Mouse (Mus musculus) kidney, postnatal 0 days (tissue): ENCODE measurements around the gene Itga4. TPM values are rescaled to one million over a fixed set of nuclear protein-coding genes. Genes with fewer than 3 reads are reported as not detected.

Experiments
- ATAC-seq: fragments of 200-750 bp; cut with Nextera tagmentation; replicated peaks from 2 replicates; pipeline ENCODE4 v1.8.0; 2017; ENCODE audit warnings: low read depth, moderate number of reproducible peaks, moderate TSS enrichment, moderate library complexity; ENCODE audit not compliant: low FRiP score
- DNase-seq: peaks from one replicate; pipeline ENCODE4 v3.0.0-alpha.2; 2016; ENCODE audit warnings: low spot score
- H3K27ac ChIP-seq: fragments of 300-500 bp; sonication (generic); 2 replicates; pipeline ENCODE4 v1.5.1; 2014; ENCODE audit warnings: mild to moderate bottlenecking
- H3K27me3 ChIP-seq: fragments of 300-500 bp; sonication (generic); 2 replicates; pipeline ENCODE4 v1.6.1; 2014; ENCODE audit warnings: low read length, mixed read lengths; ENCODE audit not compliant: insufficient read depth
- H3K36me3 ChIP-seq: fragments of 300-500 bp; sonication (generic); 2 replicates; pipeline ENCODE4 v1.6.1; 2014; ENCODE audit warnings: low read length, mixed read lengths; ENCODE audit not compliant: insufficient read depth
- H3K4me1 ChIP-seq: fragments of 300-500 bp; sonication (generic); replicated peaks from 2 replicates; pipeline ENCODE4 v1.6.1; 2014; ENCODE audit warnings: antibody characterized with exemption, low read length, mixed read lengths; ENCODE audit not compliant: insufficient read depth
- H3K4me2 ChIP-seq: fragments of 300-500 bp; sonication (generic); 2 replicates; pipeline ENCODE4 v1.6.1; 2014; ENCODE audit warnings: mild to moderate bottlenecking, low read length, moderate library complexity, mixed read lengths
- H3K4me3 ChIP-seq: fragments of 300-500 bp; sonication (generic); replicated peaks from 2 replicates; pipeline ENCODE4 v1.5.1; 2014; ENCODE audit warnings: low read depth, low read length
- H3K9ac ChIP-seq: fragments of 300-500 bp; sonication (generic); 2 replicates; pipeline ENCODE4 v1.6.1; 2014; ENCODE audit warnings: low read depth, low read length
- H3K9me3 ChIP-seq: fragments of 300-500 bp; sonication (generic); replicated peaks from 2 replicates; pipeline ENCODE4 v1.6.1; 2016; ENCODE audit warnings: low read length, inconsistent platforms, mixed read lengths
- CTCF ChIP-seq: IDR thresholded peaks from 2 replicates; pipeline ENCODE4 v1.5.1; 2016; ENCODE audit warnings: antibody characterized with exemption, low read depth, mild to moderate bottlenecking, moderate library complexity
- WGBS: fragments of 180-500 bp; shearing (Covaris S2); extraction: QIAGEN DNeasy Blood & Tissue Kit; methylation state at CpG from one replicate; pipeline ENCODE4 v1.1.7; 2014; 5-methylcytosine and 5-hydroxymethylcytosine counted together
- polyA plus RNA-seq: library from polyadenylated mRNA; unstranded; fragments of >200 nt; fragmentation: Nextera tagmentation; extraction: Ambion mirVana; gene quantifications from 2 replicates; pipeline ENCODE4 v1.2.1, GENCODE M21; 2015

Gene Itga4
- polyA plus RNA-seq, 1 experiment from 2014 or later, result 1.8 TPM

GRCm38 (mm10) chr2:79379087-79380041 is 124.1 kb downstream of the Itga4 start:
- no peaks in the 10 kb centered on the region for H3K36me3 ChIP-seq
- H3K4me2 ChIP-seq, result peak overlapping the region; percentile 35
- WGBS, result 30% methylated on average over 12 of the region's 12 CpGs
- H3K9me3 ChIP-seq, result no peaks in the 10 kb centered on the region
- H3K27ac ChIP-seq, result peak overlapping the region; percentile 73
- H3K27me3 ChIP-seq, result no peaks in the 10 kb centered on the region
- H3K9ac ChIP-seq, result no peak overlapping the region
- ATAC-seq (peak; percentile 90), DNase-seq (peak; percentile 51)
- no peaks in the 10 kb centered on the region for H3K4me1 ChIP-seq
- peak; percentile 36; the same call in 1 of the 2 replicates for TF ChIP-seq CTCF
- H3K4me3 ChIP-seq, result no peak overlapping the region

Other genes with a start within 250 kb of the Itga4 start
- gene Neurod1, start 201.3 kb downstream of the Itga4 start, polyA plus RNA-seq, result not detected in 2 replicates
- gene Cerkl, start 201.4 kb downstream of the Itga4 start, polyA plus RNA-seq, result 1.9 and 2.1 TPM in 2 replicates